Mouse (Mus musculus) MEL (cell line): ENCODE data around the gene Vwa8.

Source experiments
- CTCF ChIP-seq, 3 experiments: IDR thresholded peaks in 2 of 3; conservative IDR thresholded peaks in 1 of 3; 2 replicates each; pipeline ENCODE4 v1.5.1; 2011 to 2012; ENCODE audit warnings: low read length in 3 of 3, low read depth in 2 of 3, mild to moderate bottlenecking in 2 of 3, improper control_type of control experiment in 1 of 3, inconsistent platforms in 1 of 3, mixed read lengths in 1 of 3, moderate library complexity in 1 of 3; ENCODE audit not compliant: control insufficient read depth in 1 of 3, insufficient read depth in 1 of 3, poor library complexity in 1 of 3, severe bottlenecking in 1 of 3
- GATA1 ChIP-seq: IDR thresholded peaks from 2 replicates; pipeline ENCODE4 v1.6.1; 2011; ENCODE audit warnings: low read depth, low read length, improper control_type of control experiment
- KAT2A ChIP-seq: conservative IDR thresholded peaks from 2 replicates; pipeline ENCODE4 v1.6.1; 2012; ENCODE audit warnings: low read depth, low read length, improper control_type of control experiment, inconsistent platforms
- MEF2A ChIP-seq: IDR thresholded peaks from 2 replicates; pipeline ENCODE4 v1.6.1; 2014; ENCODE audit warnings: low read depth, mild to moderate bottlenecking, inconsistent platforms, low read length, improper control_type of control experiment; ENCODE audit not compliant: poor library complexity, insufficient replicate concordance, severe bottlenecking; ENCODE audit errors: extremely low read depth
- NRF1 ChIP-seq: IDR thresholded peaks from 2 replicates; pipeline ENCODE4 v1.6.1; 2014; ENCODE audit warnings: low read depth, mild to moderate bottlenecking, inconsistent platforms, low read length, improper control_type of control experiment, moderate library complexity; ENCODE audit not compliant: poor library complexity, insufficient read depth, severe bottlenecking
- POLR2A ChIP-seq, 2 experiments: IDR thresholded peaks; 2 replicates each; pipeline ENCODE4 v1.6.1; 2011 to 2012; ENCODE audit warnings: low read length in 2 of 2, mild to moderate bottlenecking in 2 of 2, control low read depth in 1 of 2, improper control_type of control experiment in 1 of 2, low read depth in 1 of 2, moderate library complexity in 1 of 2; ENCODE audit not compliant: control insufficient read depth in 1 of 2, insufficient read depth in 1 of 2, poor library complexity in 1 of 2
- UBTF ChIP-seq: IDR thresholded peaks from 2 replicates; pipeline ENCODE4 v1.6.1; 2012; ENCODE audit warnings: low read depth, mild to moderate bottlenecking, inconsistent platforms, low read length, improper control_type of control experiment, moderate library complexity, borderline replicate concordance; ENCODE audit not compliant: insufficient read depth
- USF2 ChIP-seq, 2 experiments: IDR thresholded peaks; 2 replicates each; pipeline ENCODE4 v1.6.1; 2011 to 2012; ENCODE audit warnings: improper control_type of control experiment in 2 of 2, low read length in 2 of 2, borderline replicate concordance in 1 of 2, inconsistent platforms in 1 of 2, low read depth in 1 of 2, mild to moderate bottlenecking in 1 of 2; ENCODE audit not compliant: insufficient read depth in 1 of 2
- ZMIZ1 ChIP-seq: IDR thresholded peaks from 2 replicates; pipeline ENCODE4 v1.6.1; 2012; ENCODE audit warnings: low read depth, mild to moderate bottlenecking, inconsistent platforms, low read length, improper control_type of control experiment, moderate library complexity

DNA sequence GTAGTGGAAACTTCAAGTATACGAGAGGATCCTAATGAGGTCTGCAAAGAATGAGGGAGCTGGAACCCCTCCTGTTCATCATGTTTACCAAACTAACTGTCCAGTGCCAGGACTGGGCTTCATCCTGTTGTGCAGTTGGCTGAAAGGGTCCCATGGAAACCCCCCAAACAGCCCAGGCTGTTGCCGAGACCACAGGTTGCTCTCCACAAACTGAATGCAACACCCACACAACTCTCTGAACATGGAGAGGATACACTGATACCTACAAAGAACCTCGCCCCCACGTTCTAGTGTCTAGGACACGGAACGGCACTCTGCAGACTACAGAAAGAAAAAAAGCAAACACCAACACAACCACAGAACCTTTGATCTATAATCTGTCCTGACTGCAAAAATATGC is 387.4 kb downstream of the Vwa8 start:
- TF ChIP-seq ZMIZ1 (no peak), UBTF (no peak), CTCF (IDR thresholded peaks at IDR 0.05 in 2 of 3, conservative IDR thresholded peaks at IDR 0.05 in 1 of 3; ENCODE audit: control insufficient read depth in 1 of 3, insufficient read depth in 1 of 3, low read depth in 2 of 3, low read length in 3 of 3, poor library complexity in 1 of 3, severe bottlenecking in 1 of 3) (no peak), POLR2A (IDR thresholded peaks at IDR 0.05; ENCODE audit: control insufficient read depth in 1 of 2, insufficient read depth in 1 of 2, low read depth in 1 of 2, low read length in 2 of 2, poor library complexity in 1 of 2) (no peak), GATA1 (no peak), NRF1 (no peak), KAT2A (no peak), MEF2A (no peak), USF2 (IDR thresholded peaks at IDR 0.05; ENCODE audit: borderline replicate concordance in 1 of 2, insufficient read depth in 1 of 2, low read depth in 1 of 2, low read length in 2 of 2) (no peak)
